Mouse (Mus musculus) lung, postnatal 25 days (tissue): ENCODE data around the gene Cacna1g.

ENCODE experiments used
- DNase-seq: peaks from one replicate; pipeline ENCODE4 v3.0.0; 2022; ENCODE audit warnings: low spot score

The Cacna1g gene

DNA sequence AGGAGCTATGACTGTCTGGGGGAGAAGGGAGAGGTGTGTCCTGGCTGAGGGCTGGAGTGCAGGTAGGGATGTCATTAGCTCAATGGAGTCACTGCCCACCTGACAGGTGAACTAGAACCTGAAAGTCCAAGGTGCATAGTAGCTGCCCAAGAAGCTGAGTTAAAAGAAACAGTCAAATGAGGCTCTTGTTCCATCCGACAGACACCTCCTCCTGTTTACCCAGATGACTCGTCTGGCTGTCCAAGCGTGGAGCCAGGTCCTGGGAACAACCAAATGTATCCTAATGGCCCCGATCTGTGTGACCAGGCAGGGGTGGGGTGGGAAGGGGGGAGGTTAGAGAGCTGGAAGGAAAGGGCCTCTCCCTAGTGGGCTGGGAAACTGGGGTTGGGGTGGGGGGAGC, 28.7 kb downstream of the Cacna1g start:
- no peak for DNase-seq

DNA sequence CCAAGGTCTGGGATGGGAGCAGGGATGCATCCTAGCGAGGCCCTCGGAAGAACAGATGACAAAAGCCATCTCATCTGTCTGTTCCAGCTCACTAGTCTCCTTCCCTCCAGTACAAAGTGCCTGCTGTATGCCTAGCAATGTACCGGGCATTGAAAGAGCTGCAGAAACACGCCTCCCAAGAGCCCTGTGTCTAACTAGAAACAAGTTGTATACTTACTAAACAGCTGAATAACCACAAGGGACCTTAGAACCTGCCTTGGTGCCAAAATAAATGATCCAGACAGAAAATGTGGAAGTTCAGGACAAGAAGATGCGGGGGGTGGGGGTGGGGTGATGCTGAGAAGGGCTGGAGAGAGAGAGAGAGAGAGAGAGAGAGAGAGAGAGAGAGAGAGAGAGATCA, 29.2 kb downstream of the Cacna1g start:
- DNase-seq, result no peak

DNA sequence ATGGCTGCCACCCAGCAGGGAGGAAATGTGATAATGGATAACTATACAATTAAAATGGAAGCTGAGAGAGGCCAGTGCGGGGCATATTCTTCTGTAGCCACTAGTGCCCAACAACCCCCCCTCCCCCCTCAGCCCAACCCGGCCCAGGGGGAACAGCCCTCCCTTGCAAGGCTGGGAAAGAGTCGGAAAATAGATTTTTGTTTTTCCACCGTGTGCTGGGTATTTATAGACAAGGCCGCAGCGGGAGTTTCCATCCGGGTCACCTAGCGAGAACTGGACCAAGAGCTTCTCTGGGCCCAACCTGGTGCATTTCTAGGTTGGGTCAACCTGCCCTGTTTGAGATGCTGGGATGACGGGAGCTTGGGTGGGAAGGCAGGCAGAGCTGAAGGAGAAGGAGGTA, 32.2 kb downstream of the Cacna1g start:
- DNase-seq, result no peak

DNA sequence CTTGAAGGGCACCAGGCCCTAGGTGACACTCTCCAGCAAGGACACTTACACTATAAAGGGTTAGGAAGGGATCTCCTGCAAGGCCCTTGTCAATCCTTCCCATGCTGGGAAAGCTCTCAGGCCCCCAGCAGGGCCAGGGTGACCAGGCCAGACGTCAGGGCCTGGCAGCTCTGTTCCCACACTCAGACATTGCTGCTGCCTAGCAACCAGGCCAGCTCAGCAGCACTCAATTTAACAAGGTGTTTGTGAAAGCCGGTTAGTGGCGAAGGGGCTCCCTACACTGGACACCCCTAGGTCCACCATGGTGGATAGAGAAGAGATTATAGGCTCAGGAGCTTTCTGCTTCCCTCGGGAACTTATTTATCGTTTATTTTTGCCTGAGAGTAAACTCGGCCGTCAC, 32.9 kb downstream of the Cacna1g start:
- DNase-seq, result no peak

DNA sequence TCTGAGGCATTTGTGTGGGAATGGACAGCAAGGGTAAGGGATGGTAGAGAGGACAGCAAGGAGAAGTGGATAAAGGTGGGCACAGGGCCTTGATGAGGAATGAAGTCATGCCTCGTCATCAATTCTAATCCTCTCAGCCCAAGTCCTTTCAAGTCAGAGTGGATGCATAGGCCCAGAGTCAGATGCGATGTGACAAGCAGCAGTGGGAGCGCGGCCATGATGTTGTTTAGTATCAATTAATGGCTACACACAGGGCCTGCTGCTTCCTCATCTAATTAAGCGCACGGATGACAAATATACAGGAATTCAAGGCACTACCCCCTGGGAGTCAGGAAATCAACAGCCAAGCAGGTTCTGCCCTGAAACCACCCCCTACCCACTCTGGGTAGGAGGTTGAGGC, 33.6 kb downstream of the Cacna1g start:
- DNase-seq, result no peak

DNA sequence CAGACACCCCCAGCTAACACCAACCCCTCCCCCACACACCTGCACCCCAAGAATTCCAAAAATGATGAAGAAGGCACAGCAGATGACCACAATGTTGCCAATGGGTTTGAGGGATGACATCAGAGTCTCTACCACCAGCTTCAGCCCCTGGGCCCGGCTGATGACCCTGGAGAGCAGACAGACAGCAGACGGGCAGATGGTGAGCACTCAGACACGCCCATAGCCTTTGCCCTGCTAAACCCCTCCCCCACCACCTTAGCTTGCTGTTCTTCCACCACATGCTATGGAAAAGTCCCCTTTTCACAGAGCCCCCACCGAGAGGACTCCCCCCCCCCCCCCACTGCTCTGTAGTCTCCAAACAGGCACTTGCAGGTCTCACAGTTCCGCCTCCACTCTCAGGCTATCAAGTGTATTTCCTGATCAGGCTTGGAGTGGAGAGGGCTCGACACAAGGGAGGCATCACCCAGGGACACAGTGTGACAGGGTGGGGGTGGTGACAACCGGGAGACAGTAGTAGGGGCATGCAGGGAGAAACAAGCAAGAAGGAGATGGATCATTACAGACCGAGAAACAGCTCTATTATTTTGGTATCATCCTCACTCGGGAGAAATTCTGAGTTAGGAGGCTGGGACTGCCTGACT, 44.9 kb downstream of the Cacna1g start:
- DNase-seq, result no peak

DNA sequence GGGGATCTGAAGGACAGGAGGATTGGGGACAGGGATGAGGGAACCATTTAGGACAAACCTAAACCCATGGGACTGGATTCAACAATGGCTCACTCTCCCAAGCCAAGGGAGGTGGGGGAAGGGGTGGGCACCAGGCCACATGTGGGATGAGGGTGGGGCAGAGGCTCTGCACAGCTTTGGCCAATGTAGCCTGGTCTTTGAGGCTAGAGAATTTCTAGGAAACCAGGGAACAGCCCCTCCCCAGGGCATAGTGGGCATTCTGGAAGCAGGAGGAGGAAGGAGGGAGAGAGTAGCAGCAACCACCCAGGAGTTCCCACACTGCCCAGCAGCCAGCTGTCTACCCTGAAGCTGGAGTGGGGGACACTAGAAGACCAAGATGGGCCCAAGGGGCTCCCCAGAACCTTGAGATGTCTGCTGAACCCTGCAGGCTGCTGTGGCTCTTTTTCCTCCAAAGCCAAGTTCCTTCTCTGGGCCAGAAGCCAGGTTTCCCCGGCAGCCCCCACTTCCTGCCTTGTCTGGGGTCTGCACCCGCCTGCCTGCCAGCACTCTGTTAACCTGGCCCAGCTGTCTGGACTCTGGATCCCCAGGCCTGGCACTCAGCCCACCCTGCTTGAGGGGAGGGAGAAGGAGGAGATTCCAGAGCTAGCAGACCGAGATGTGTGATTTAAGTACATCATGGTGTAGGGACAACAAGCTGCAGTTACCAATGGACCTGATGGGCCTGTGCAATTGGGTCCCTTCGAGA, 45.7 kb downstream of the Cacna1g start:
- peak; percentile 50 for DNase-seq

DNA sequence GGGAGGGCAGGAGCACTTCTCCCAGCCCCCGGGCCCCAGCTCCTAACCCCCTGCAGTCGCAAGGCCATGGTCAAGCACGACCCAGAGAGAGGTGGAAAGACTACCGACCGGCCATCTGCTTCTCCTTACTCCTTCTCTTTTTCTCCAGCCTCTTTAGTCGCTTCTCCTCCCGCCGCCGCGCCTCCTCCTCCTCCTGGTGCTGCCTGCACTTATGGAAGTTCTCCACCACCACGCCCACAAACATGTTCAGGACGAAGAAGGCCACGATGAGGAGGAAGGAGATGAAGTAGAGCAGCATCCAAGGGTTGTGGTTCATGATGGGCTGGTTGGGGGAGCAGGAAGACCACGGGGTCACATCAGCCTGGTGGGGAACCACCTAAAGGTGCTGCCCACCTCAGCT, 48.3 kb downstream of the Cacna1g start:
- no peak for DNase-seq

DNA sequence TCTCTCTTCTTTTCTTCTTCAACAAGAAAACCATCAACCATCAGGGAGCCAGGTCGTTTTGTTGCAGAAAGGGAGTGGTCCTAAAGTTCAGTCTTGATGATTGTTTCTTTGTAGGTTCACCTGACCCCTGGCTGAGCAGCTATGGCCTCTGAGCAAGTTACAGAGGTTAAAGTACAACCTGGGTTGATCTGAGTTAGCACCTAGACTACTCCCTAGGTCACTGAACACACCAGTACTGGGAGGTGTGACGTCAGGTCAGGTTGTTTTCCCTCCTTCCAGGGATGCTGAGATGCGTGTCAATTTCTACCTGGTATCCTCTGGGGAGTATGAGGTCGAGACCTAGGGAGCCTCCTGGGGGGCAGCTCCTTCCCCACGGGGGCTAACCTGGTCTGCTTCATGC, 48.8 kb downstream of the Cacna1g start:
- DNase-seq, result no peak

DNA sequence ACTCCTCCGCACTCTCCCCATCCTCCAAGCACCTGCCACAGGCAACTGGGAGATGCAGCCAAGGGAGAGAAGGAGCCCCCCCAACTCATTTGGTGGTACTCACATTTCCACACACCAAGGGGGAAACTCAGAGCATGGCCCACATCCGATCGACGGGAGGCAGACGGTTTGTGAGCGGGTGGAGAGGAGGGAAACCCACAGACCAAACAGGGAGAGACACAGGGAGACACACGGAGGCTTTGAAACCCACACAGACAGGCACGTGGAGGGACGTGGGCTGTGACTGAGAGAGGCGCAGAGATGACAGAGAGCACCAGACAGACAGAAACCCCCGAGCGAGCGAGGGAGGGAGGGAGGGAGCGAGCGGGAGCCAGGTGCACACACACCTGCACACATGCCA, 49.6 kb downstream of the Cacna1g start:
- no peak for DNase-seq

DNA sequence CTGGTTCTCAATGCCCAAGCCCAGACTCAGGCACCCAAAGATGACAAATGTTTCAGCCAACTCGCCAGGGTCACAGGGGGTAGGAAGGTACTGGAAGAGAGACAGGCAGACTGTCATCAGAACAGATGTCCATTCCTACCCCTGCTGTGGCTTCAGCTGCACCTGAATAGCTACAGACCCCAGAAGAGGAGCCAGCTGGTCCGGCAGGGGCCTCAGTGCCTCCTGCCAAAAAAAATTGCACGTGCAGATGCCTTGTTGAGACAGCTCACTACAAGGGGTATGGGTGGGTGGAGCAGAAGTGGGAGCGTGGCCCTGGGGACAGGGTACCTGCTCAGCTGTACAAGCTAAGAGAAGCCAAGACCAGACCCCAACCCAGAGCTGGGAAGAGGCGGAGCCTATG, 50.1 kb downstream of the Cacna1g start:
- no peak for DNase-seq

DNA sequence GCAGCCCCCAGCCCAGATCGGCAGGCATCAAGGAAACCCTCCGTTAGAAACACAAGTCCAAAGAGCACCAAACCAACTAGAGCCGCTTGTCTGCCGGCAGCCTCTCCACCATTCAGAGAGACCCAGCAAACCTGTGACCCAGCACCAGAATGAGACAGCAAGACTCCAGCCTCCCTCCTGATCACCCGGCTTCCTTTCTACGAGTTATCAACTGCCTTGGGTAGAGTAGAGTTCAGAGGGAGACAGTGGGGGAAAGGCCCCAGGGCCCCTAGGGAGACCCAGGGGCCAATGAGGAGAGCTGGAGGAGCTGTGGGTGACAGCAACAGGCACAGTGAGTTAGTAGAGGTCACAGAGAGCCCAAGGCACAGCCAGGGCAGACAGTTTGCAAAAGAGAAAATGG, 53.0 kb downstream of the Cacna1g start:
- DNase-seq, result no peak

DNA sequence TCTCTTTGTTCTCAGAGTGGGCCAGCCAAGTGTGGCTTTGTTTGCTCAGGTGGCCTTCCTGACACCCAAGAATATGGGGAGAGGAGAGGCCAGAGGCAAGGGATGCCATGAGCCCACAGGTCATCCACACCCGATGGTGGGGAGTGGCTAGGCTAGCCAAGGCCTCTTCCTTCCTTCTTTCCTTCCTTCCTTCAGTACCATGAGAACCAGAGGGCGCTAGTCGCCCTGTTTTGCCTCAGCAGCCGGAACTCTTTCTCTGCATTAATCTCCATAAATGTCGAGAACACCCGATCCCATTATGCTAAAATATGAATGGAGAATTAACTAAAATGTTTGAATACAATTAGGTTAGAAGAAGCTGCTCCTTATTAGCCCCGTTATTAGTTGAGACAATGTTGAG, 53.7 kb downstream of the Cacna1g start:
- DNase-seq, result peak; percentile 39

DNA sequence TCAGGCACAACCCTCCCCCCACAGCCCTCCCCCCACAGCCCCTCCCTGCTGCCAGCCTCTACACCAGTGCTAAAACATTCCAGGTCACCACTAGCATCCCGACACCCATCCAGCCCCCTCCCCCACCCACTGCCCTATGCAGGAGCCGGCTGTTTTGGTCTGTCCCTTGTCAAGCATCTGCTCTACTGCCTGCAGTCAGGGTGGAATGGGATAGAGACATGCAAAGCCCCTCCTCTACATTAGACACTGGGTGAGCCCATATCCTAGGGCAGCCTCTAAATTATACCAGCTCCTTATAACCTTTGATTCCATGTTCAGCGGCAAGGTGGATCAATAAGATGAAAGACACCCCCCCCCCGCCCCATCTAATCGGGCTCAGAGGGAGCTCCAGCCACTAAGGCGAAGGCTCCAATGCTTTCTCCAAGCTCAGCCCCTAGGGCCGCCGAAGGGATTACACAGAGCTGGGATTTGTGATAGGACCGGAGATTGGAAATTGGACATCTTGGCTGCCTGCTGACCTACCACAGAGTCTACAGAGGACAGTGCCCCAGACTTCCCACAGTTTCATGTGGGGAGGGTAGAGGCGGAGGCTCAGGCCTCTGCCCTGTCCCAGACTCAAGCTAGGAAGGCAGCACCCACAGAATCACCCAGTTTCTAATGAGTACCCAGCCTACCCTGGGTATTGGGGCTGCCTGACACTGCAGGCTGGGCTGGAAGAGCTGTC, 54.8 kb downstream of the Cacna1g start:
- no peak for DNase-seq

DNA sequence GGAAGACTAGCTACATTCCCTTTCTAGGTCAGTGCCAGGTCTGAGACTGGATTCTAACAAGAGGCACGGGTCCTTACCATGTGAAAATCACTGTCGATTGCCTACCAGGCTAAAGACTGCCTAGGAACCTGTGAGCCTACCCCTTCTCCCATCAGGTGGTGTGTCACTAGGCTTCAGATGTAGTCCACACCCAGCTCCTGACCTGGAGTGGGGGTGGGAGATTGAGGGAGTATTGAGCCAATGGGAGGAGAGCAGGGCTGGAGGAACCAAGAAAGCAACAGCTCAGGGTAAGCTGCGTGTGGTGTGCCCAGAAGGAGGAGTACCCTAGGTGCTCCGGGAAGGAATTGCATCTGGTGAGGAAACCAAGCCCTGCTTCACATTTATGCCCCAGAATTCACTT, 60.0 kb downstream of the Cacna1g start:
- DNase-seq, result no peak

DNA sequence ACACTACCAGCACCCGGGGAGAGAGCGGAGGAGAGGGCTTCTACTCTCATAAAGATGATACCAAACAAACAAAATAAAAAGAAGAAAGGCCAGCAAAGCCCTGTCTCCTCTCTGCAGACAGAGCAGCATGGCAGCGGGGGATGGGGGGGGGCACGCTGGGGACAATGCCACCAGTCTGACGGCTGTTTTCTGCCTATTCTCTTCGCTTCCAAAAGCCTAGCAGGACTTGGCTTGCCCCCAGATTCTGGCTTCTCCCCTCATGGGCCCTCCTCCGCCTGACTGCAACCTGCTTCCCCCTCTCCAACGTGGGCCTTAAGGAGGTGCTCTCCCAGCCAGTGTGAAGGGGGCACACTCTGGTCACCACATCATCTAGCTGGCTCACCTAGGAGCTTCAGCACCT, 60.5 kb downstream of the Cacna1g start:
- DNase-seq, result no peak

DNA sequence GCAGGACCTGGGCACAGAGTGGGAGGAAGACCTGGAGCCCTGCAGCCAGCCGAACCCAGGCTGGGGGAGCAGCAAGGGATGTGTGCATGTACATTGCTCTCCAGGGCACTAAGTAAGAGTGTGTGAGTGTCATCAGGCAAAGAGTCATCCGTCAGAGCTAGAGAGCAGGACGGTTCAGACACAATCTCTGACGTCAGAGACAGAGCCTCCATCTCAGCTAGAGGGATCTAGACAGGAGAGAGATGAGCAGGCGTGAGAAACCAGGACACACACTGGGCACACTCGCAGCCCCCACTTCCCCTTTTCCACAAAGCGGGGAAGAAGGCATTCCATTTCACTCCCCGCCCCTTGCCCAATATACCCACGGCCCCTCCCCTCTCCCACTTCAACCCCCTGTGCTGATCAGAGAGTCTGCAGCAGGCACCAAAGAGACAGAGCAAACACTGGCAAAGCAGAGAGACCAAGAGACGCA, 61.0 kb downstream of the Cacna1g start:
- DNase-seq, result no peak

DNA sequence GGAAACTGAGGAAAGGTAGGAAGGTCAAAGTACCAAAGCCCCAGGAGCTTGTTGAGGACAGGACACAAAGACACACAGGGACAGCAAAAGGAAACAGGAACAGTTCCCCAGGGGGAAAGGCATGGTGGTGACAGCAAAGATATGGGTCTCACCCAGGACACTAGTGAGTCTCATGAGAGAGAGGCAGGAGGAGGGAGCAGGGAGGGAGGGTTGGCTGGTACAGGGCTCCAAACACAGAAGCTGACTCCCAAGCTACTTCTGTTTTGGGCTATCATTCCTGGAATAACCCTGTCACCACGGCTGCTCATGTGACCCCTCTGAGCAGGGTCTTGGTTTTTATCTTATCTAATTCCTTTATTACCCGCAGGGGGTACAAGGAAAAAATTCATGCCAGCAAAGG, 61.4 kb downstream of the Cacna1g start:
- DNase-seq, result no peak

DNA sequence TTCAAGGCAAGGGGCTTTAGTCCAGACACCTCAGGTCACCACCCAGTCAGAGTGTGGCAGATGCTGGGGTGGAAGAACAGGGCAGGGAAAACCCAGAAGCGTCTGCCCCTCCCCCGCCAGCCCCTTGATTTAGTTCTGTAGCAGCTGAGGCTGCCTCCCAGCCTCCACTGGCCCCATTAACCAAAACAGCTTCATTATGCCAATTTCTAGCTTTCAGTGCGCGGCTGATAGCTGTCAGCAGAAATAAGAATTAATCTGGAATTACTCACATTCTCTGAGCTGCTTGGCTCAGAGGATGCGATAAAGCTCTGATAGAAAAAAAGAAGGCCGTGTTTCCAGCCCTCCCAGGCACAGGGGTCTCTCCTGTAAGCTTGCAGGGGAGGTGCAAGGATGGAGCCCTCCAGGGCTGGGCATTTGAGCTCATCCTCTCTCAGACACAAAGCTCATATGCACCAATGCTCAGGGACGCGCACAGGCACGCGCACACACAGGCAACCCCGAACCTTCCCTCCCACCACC, 66.1 kb downstream of the Cacna1g start:
- DNase-seq, result no peak

DNA sequence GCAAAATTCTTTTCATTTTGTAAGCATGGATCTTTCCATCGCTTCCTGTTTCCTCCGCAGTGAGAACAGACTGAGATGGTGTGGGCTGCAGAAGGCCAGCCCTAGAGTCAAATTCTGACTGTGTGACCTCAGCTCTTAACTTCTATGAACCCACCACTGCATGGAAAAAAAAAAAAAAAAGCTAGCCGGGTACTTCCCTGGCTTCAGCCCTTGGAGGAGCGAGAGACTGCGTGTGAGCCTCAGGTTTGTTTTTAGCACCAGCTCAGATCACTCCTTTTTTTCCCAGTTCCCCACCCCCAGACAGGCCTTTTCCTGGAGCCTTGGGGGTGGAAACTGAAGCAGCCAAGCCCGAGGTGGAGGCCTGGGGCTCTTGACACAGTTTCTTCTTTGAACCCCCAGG, 68.7 kb downstream of the Cacna1g start:
- DNase-seq, result no peak

DNA sequence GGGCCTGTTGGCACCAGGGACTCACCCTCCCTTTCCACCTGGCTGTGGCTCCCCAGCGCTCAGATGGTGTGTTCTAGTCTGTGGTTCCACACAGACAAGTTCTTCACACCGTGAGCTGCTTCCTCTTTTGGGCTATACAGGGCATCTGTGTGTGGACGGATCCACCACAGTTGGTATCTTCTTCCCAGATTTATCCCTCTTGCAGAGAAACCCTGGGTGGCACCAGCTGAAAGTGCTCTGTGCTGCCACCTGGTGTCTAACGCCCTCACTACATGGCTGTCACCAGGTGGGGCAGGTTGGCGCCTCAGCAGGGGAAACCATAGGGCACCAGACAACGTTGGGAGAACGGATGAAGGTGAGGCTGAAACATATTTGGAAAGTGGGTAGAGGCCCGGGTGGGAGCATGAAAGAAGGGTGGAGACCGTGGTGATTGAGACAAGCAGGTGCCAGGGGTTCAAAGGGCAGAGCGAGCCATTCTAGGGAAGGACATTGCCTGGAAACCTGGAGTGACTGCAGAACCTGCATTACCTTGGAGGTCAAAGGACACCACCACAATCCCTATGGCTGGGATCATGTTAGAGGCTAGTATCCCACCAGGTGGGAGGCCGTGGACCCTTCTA, 69.2 kb downstream of the Cacna1g start:
- peak; percentile 81 for DNase-seq

DNA sequence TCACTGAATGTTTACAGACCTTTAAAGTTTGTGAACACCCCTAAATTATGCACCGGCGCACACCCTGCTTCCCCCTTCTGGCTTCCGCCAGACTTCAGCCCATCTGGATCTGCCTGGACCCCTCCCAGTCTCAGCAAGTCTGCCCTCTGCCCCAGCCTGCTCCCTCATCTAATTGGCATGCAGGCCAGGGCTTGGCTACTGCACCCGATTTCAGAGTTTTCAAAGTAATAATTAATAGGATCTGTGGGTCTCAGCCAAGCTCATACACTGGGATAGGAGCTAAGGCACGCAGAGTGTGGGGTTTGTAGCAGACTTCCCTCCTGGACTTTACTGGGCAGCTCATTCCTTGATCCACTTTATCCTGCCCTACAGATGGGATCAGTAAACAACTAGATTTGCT, 69.8 kb downstream of the Cacna1g start:
- DNase-seq, result no peak

DNA sequence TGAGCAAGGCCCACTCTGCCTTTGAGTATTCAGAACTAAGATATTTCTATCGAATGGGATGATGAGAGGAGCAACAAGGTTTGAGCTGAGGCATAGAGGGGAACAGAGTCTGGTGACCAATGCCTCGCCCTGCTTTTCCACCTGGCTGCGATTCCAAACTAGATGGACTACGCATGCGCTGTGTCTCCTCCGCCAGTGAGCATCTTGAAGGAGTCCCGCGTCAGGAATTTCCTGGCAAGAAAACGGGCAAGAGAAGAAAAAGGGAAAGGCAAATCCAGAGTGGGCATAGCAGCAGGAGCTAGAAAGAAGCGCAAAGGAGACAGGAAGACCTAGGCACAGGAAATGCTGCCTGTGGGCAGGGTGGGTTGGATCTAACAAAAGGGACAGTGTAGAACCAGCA, 70.2 kb downstream of the Cacna1g start:
- no peak for DNase-seq
